Mouse (Mus musculus): ENCODE measurements around the gene Gm28305.

Gm28305 gene

GRCm38 (mm10) chr9:104040362-104040761 lies at the start of gene Gm28305:
Gene Gm28305 (plus strand): TSS chr9:104040662.
- in situ Hi-C loops (cut with MboI, MseI), result no loop called here

GRCm38 (mm10) chr9:103996496-103996895 lies 44.0 kb upstream of the Gm28305 start:
- in situ Hi-C loops (cut with MboI, MseI), result loop anchor here (5.0 to 25.0 kb wide), 5 partner anchors 219 to 622 kb away; partner anchors contain the start of gene Bfsp2

GRCm38 (mm10) chr9:104000601-104001000 lies 39.9 kb upstream of the Gm28305 start:
- in situ Hi-C loops (cut with MboI, MseI), result loop anchor here (5.0 kb wide), 1 partner anchor 62 kb away; the partner anchor contains the start of genes Acad11 and Uba5

GRCm38 (mm10) chr9:104001921-104002859 lies 38.3 kb upstream of the Gm28305 start, which contains the start of gene Nphp3:
Gene Nphp3 (plus strand): TSS chr9:104002544.
- in situ Hi-C loops (cut with MboI, MseI), result loop anchor here (5.0 kb wide), 1 partner anchor 60 kb away; the partner anchor contains the start of genes Acad11 and Uba5

- in situ Hi-C loops (cut with MboI, MseI), result loop anchor here (5.0 kb wide), 1 partner anchor 59 kb away; the partner anchor contains the start of genes Acad11 and Uba5
These were observed 37.5 kb upstream of the Gm28305 start for GRCm38 (mm10) chr9:104002913-104003330.

GRCm38 (mm10) chr9:104014526-104014925 lies 25.9 kb upstream of the Gm28305 start:
- in situ Hi-C loops (cut with MboI, MseI), result loop anchor here (10.0 kb wide), 1 partner anchor 620 kb away; no protein-coding TSS in a partner anchor

- in situ Hi-C loops (cut with MboI, MseI), result no loop called here
These were observed 19.4 kb upstream of the Gm28305 start for GRCm38 (mm10) chr9:104021026-104021425.

GRCm38 (mm10) chr9:104027186-104027585 lies 13.3 kb upstream of the Gm28305 start:
- in situ Hi-C loops (cut with MboI, MseI), result no loop called here

- in situ Hi-C loops (cut with MboI, MseI), result no loop called here
These were observed 10.6 kb upstream of the Gm28305 start for GRCm38 (mm10) chr9:104029861-104030260.

- in situ Hi-C loops (cut with MboI, MseI), result no loop called here
These were observed 6.2 kb upstream of the Gm28305 start for GRCm38 (mm10) chr9:104034231-104034630.

- in situ Hi-C loops (cut with MboI, MseI), result no loop called here
These were observed 5.7 kb upstream of the Gm28305 start for GRCm38 (mm10) chr9:104034718-104035117.

GRCm38 (mm10) chr9:104035261-104036015 lies 5.0 kb upstream of the Gm28305 start:
- in situ Hi-C loops (cut with MboI, MseI), result no loop called here

GRCm38 (mm10) chr9:104038266-104038665 lies 2.2 kb upstream of the Gm28305 start:
- in situ Hi-C loops (cut with MboI, MseI), result no loop called here

GRCm38 (mm10) chr9:104039031-104039695 lies 1.3 kb upstream of the Gm28305 start:
- in situ Hi-C loops (cut with MboI, MseI), result no loop called here

GRCm38 (mm10) chr9:104039742-104040141 lies 720 bp upstream of the Gm28305 start:
- in situ Hi-C loops (cut with MboI, MseI), result no loop called here

GRCm38 (mm10) chr9:104043676-104044075 lies 3.2 kb downstream of the Gm28305 start:
- in situ Hi-C loops (cut with MboI, MseI), result no loop called here

- in situ Hi-C loops (cut with MboI, MseI), result no loop called here
These were observed 10.6 kb downstream of the Gm28305 start for GRCm38 (mm10) chr9:104051028-104051427.

GRCm38 (mm10) chr9:104062430-104063243 lies 22.2 kb downstream of the Gm28305 start, which contains the start of gene Uba5:
Gene Uba5 (minus strand): TSS chr9:104063134.
- in situ Hi-C loops (cut with MboI, MseI), result loop anchor here (5.0 kb wide), 1 partner anchor 60 kb away; the partner anchor contains the start of gene Nphp3

GRCm38 (mm10) chr9:104063244-104063961 lies 22.9 kb downstream of the Gm28305 start, which contains the start of gene Acad11:
Gene Acad11 (plus strand): TSS chr9:104063377.
- in situ Hi-C loops (cut with MboI, MseI), result loop anchor here (5.0 kb wide), 1 partner anchor 61 kb away; the partner anchor contains the start of gene Nphp3

All from T-helper 2 cell (primary cell).